Mouse (Mus musculus) thymus, adult 2 months (tissue): ENCODE results near the gene Fggy.

Experiments used
- CTCF ChIP-seq: fragments of 200-500 bp; IDR thresholded peaks from 2 replicates; pipeline ENCODE4 v1.5.1; 2012; ENCODE audit warnings: mild to moderate bottlenecking, control low read depth, low read length, moderate library complexity, borderline replicate concordance; ENCODE audit not compliant: control insufficient read depth, poor library complexity, insufficient read depth; ENCODE audit errors: extremely low read depth
- POLR2A ChIP-seq: fragments of 200-500 bp; IDR thresholded peaks from 2 replicates; pipeline ENCODE4 v1.6.1; 2012; ENCODE audit warnings: mild to moderate bottlenecking, low read length, control low read depth, moderate library complexity; ENCODE audit not compliant: control insufficient read depth, poor library complexity, insufficient read depth; ENCODE audit errors: extremely low read depth

- TF ChIP-seq POLR2A = no peak
- no peak for TF ChIP-seq CTCF
Observed at GRCm38 (mm10) chr4:95895199-95895754, 338.0 kb downstream of the Fggy start.
